Mouse (Mus musculus): Measurements from ENCODE around the gene Zfand3.

The Zfand3 gene

DNA sequence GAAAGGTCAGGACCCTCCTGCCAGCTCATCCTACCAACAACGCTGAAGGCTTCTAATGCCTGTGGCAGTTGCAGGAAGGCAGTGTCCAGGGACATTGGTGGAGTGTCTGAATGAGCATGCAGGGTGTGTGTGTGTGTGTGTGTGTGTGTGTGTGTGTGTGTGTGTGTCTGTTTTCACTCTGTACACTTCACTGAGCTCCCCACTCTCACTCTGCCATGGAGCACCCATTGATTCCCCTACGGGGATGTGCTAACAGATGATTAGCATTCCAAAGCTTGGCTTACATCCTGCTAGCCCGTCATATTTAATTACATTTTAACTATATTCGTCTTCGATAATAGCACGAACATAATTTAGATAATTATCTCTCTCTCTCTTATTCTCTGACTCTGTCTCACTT lies 232.1 kb downstream of the Zfand3 start:
- no peak for DNase-seq

DNA sequence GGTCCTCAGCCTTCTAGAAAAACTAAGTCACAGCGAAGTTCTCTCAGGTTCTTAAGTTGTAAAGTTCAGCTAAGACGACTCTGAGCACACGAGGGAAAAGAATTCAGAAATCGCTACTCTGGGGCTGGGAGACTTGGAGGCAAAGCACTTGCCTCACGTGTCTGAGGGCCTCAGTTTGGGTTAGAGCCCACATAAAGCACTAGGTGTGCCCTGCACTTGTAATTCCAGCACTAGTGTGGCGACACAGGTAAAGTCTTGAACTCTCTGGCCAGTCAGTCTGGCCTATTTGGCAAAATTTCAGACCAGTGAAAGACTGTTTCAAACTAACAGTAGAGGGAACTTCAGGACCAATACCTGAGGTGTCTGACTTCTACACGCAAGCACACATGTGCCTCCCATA lies 233.1 kb downstream of the Zfand3 start:
- DNase-seq = no peak

DNA sequence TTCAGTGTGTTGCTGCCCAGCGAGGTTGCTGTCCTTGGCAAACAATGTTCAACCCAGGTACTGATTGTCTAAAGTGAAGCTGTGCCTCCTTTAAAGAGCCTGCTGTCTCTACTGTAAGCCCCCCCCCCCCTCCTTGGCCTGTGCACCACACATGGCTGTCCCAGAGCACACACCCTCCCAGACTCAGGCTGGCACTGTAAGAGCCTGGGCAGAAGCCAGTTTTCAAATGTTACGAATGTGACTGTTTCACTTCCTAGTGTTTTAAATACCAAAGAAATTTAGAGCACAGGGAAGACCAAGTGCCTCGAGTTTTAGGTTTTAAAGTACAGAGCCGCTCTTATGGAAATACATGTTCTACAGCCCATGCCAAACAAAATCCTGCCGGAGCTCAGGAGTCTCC lies 234.9 kb downstream of the Zfand3 start:
- no peak for DNase-seq

DNA sequence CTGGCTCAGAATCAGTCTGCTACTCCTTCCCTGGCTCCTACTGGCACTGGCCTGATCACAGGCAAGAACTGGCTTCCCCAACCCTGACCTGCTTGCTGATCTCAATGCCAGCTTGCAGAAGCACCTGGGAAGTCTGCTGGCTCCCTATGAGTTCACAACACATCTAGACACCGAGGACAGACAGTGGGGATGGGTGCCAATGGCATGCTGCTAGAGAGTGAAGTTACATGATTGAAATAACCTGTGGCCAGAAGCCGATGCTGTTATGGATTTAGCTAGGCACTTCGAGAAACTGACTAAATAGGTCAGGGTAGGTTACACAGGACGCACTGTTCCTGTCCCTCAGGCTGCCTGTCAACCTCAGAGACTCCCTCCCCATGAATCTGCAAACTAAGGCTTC lies 236.1 kb downstream of the Zfand3 start:
- no peak for DNase-seq

DNA sequence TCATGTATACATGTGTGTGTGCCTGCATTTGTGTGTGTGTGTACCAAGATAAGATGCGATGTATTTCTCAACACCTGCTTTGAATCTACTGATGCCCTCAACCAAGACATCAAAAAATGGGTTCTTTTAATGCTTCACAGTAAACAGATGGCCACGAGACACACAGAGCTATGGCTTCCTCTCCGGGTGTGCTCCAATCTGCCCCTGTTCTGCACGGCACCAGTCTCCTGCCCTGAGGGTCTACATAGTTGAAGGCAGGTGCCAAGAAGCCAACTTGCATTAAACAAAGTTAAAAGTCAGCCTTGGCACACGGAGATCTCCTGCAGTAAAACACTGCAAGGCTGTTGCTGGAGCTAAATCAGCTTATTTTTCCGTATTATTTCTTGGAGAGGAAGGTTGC lies 236.5 kb downstream of the Zfand3 start:
- DNase-seq = no peak

DNA sequence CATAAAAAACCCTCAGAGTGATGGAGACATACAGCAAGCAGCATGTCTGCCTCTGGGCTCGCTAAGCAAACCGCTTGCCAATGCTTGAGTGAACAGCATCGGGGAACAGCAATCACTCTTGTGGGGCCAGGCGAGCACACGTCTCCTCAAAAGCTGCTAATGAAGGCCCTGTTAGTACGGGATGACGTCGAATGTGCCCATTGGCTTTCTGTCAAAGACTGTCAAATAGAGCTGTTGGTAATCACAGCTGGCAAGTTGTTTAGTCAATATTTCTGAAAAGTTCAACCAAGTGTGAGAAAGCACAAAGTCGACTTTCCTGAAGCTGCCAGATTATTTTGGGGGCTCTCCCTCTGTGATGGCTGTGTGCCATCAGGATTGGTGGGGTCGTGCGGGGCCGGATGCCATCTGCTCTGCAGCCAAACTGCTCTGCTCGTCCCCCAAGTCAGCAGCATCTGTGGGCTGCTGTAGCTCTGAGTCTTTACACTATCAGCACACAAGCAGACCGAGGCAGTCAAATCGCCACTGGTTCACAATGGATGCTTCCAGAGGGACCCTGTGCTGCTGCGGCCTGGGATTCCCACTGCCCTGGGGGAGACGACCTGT lies 237.3 kb downstream of the Zfand3 start:
- no peak for DNase-seq

DNA sequence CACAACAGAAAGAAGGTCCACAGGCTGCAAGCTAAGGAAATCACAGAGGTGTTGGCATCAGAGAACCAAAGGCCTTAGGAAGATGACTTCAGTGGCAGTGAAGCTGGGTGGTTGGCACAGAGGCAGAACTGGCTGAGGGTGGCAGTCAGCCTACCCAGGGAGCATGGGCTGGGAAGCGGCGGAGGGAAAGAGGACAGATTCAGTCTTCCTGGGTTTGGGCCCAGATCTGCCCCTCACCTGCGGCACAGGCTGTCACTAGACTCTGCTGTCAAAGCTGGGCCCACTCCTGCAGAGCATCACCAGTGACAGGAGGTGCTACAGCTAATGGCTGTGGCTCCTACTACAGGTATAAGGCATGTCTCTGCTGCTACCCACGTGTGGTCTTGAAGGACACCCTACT lies 238.1 kb downstream of the Zfand3 start:
- no peak for DNase-seq

DNA sequence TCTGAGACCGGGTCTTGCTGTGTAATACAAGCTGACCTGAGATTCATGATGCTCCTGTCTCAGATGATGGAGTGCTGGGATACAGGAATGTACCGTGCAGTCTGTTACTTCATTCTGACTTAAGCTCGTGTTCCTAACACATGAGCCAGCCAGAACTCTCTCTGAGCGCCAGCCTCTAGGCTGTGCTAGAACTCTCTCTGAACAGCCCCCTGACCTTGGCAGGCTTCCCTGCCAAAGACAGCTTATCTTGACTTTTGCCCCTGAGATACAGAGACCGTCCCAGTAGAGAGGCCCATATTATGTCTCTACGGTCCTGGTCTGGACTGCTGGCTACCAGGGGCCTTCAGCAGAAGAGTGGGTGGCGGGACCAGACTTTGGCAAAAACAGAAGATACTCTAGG lies 239.0 kb downstream of the Zfand3 start:
- no peak for DNase-seq

DNA sequence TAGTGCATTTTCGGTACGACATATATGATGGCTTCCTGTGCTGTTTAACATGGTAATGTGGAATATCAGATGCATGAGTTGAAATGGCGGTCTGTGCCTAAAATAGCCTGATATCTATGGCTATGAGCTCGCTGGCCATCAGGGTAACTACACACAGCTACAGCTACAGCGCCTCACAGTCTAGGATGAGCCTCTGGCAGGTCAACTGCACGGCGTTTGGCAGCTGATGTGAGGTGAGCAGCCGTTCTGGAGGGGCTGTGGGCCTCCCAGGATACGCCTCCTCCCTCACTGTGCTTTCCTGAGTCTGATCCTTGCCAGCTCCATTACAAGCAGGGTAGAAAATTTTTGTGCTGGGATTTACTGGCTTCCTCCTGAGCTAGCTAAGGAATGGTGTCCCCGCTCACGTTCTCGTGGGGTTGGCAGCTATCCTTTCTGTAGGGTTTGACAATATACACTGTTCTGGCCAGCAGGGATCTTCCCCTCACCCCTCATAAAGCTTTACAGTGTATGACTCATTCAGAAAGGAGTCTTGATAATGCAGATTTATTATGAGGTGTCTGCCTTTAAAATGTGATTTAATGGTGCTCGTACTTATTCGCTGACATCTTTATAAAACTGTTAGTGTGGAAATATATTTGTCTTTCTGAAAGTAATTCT lies 240.2 kb downstream of the Zfand3 start:
- no peak for DNase-seq

DNA sequence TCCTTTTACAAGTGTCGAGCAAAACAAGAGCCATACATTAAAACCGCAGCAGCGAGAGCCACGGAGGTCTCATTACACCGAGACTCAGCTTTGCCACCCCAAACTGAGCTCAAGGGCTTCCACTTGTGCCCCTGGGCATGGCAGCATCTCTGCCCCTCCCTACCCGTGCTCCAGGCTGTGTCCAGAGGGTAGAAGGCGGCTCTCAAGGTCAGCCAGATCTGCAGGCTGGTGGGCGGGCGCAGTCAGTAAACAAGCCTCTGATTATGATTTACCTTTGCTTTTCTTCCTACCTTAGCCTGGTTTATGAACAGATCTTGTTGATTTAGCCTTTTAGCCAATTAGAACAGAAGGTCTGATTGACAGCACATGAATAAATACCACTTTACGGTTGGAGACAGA lies 240.8 kb downstream of the Zfand3 start:
- no peak for DNase-seq

DNA sequence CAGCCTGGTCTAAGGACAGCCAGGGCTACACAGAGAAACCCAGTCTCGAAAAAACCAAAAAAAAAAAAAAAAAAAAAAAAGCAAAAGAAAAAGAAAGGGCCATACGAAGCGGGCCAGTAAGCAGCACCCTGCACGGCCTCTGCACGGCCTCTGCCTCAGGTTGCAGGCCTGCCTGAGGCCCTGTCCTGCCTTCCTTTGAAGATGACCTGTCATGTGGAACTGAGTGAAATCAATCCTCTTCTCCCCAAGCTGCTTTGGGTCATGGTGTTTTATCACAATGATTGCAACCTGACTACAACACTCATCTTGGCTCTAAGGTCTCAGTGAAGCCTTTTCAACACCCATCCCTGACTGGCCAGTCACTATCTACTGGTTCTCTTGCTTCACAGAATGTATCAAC lies 248.5 kb downstream of the Zfand3 start:
- no peak for DNase-seq

DNA sequence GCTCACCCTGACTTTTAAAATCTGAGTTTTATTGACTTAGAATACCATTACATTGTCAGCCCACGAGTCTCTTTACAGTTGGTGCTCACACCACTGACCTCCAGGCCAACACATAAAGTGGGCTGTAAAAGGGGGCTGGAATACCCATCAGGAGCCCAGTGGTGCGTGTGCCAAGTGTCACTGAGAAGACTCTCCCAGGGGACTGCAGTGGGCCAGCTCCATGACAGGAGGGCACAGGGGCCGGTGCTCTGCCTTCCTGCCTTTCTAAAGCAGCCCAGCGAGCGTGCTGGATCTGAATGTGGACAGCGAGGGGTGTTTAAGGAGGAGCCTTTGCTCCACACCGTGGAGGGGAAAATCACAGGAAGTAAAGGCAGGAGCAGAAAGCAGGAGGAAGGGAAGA lies 249.4 kb downstream of the Zfand3 start:
- no peak for DNase-seq

DNA sequence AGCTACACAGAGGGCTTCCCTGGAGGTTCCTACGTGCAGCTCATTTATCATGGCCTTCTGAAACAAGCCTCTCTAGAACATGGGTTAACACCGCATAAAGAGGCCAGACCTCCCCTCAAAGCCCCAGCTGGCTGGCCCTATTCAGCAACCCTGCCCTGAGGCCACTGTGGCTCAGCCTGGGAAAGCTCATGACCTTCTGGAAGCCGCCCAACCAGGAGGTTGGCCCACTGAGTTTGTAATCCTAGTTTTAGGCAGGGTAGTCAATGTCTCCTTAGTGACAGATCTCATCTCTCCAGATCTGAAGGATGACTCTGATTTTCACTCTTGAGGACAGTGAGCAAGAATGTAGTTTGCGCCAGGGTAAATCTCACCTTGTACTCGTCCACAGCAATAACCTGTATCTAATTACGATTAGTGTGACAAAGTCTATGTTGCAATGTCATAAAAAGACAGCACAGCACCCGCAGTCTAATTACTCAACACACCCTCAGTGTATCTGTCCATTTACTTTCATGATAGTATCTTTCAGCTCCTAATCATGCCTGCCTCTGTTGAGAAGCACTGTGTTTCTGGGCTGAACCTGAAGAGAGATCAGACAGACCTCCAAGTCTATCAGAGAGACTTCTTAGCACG lies 251.5 kb downstream of the Zfand3 start:
- no peak for DNase-seq

DNA sequence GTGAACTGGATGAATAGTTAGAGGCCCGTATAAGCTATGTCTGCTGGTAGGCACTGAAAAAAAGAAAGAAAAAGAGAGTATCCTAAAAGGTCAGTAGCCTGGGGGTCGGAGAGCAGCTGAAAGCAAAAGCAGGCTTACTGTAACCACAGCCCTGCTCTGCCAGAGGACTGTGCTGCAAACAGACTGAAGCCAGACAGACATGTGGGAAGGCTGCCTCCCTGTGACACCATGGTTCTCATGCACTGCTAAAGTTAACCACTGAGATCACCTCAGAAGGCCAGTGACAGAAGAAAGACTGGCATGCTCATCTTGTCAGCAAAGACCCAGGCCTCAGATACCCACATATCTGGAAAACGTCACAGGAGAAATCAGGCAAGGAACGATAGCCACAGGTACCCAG lies 253.9 kb downstream of the Zfand3 start:
- no peak for DNase-seq

DNA sequence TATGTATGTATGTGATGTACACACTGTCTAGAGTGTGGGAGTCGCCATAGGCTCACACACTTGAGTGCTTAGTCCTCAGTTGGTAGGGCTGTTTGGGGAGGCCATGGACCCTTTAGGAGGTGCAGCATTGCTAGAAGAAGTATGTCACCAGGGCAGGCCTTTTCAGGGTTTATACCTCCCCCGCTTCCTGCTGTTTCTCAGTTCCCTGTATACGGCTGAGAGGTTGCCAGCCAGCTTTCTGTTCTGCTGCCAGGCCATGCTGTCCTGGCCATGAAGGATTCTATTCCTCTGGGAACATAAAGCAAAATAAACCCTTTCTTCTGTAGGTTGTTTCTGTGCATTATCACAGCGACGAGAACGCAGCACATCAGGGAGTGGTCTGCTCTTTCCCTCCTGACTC lies 255.4 kb downstream of the Zfand3 start:
- DNase-seq = no peak

All from kidney, postnatal 14 days (tissue).